Mouse (Mus musculus): ENCODE results near the gene Ccdc148.

DNA sequence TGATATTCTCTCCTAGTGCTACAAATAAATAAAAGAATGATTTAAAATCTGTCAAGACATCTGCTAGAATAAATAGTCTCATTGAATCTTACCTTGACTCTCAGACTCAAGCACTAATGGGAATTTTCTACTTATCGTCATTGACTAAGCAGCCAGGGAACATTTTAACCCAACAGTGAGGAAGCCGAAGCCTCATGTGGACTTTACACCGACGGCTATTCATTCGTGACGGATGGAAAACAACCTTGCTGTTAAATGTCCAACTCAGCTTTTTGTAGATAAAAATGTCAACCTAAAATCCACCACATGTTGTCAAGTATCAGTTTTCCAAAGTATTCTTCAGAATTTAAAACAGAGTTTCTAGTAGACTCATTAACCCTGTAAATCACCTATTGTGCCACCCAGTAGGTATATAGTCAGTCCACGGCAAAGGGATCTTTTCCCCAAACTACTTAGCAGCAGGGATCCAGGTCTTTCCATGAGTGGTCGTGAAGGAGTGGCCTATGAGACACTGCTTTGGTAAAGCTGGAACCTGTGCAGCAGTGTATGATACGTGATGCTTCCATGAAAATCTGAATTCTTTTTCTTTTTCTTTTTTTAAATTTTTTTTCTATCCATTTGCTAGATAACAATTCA is 9.2 kb upstream of the Ccdc148 start:
- TF ChIP-seq CTCF (IDR thresholded peaks at IDR 0.05; ENCODE audit: low read depth, low read length), result no peak
- TF ChIP-seq POLR2A (IDR thresholded peaks at IDR 0.05; ENCODE audit: borderline replicate concordance, low read depth, low read length), result no peak
